8 mouse cellular contexts compared by ENCODE assay signal in genomic region chr5:140644702-140645201, GRCm38 (mm10). TPM values are rescaled to one million over a fixed set of nuclear protein-coding genes. Genes with fewer than 3 reads are reported as not detected.
DNase-seq lines count a peak whose midpoint lies in the region; ATAC-seq lines count a peak whose summit lies in the region.

No protein-coding gene starts in this region.

- H3K9me3 ChIP-seq in embryonic facial prominence, embryonic 14.5 days (ENCODE audit: control insufficient read depth, low read length), result no peaks in the 10 kb centered on the region
- H3K9me3 ChIP-seq in hindbrain, embryonic 15.5 days, result no peaks in the 10 kb centered on the region
- H3K9me3 ChIP-seq in lung, embryonic 16.5 days (ENCODE audit: control insufficient read depth, low read length), result no peaks in the 10 kb centered on the region

- H3K4me2 ChIP-seq in embryonic facial prominence, embryonic 14.5 days (ENCODE audit: low read depth, low read length), result no peak overlapping the region
- H3K4me2 ChIP-seq in hindbrain, embryonic 15.5 days, result peak overlapping the region; percentile 83
- no peak overlapping the region for H3K4me2 ChIP-seq in lung, embryonic 16.5 days (ENCODE audit: low read depth, low read length)

- DNase-seq in embryo, embryonic 10.5 days (ENCODE audit: low spot score), result peak; percentile 21
- no peak for DNase-seq in embryo, embryonic 9.5 days (ENCODE audit: extremely low spot score)
- peak; percentile 26 for DNase-seq in embryonic facial prominence, embryonic 14.5 days (ENCODE audit: low spot score)
- no peak for DNase-seq in cerebellum, adult 9-10 months
- DNase-seq in adrenal gland, postnatal 4 days (ENCODE audit: low spot score in 2 of 2), result no peak
- DNase-seq in gastrocnemius, postnatal 36 days, result no peak

- H3K27ac ChIP-seq in embryonic facial prominence, embryonic 14.5 days (replicated peaks; ENCODE audit: low read depth, low read length), result no peak overlapping the region
- H3K27ac ChIP-seq in hindbrain, embryonic 15.5 days (replicated peaks), result 0 out of 2 replicates have a peak overlapping the region, but pooled peaks have one; percentile 6
- H3K27ac ChIP-seq in lung, embryonic 16.5 days (ENCODE audit: low read length), result peak overlapping the region; percentile 45

- no peaks in the 10 kb centered on the region for H3K27me3 ChIP-seq in embryonic facial prominence, embryonic 14.5 days (replicated peaks; ENCODE audit: control insufficient read depth, insufficient read depth, low read length)
- no peaks in the 10 kb centered on the region for H3K27me3 ChIP-seq in hindbrain, embryonic 15.5 days
- H3K27me3 ChIP-seq in lung, embryonic 16.5 days (ENCODE audit: control insufficient read depth, insufficient read depth, low read depth, low read length), result no peaks in the 10 kb centered on the region

- no peak overlapping the region for H3K4me3 ChIP-seq in embryonic facial prominence, embryonic 14.5 days (ENCODE audit: low read depth, low read length)
- peak overlapping the region; percentile 96; the same call in 1 of the 2 replicates for H3K4me3 ChIP-seq in hindbrain, embryonic 15.5 days
- H3K4me3 ChIP-seq in lung, embryonic 16.5 days (ENCODE audit: low read length), result no peak overlapping the region

- H3K36me3 ChIP-seq in embryonic facial prominence, embryonic 14.5 days (ENCODE audit: control insufficient read depth, insufficient read depth, low read length), result peaks cover 35% of the 10 kb centered on the region
- H3K36me3 ChIP-seq in hindbrain, embryonic 15.5 days, result no peaks in the 10 kb centered on the region; the same call in 1 of the 2 replicates
- H3K36me3 ChIP-seq in lung, embryonic 16.5 days (ENCODE audit: control insufficient read depth, insufficient read depth, low read length), result no peaks in the 10 kb centered on the region

- 74% methylated on average over 15 of the region's 15 CpGs for WGBS in embryonic facial prominence, embryonic 14.5 days
- WGBS in hindbrain, embryonic 15.5 days, result 62% methylated on average over 15 of the region's 15 CpGs
- 63% methylated on average over 15 of the region's 15 CpGs for WGBS in lung, embryonic 16.5 days

- no peak overlapping the region for H3K9ac ChIP-seq in embryonic facial prominence, embryonic 14.5 days (ENCODE audit: low read depth, low read length)
- 0 out of 2 replicates have a peak overlapping the region, but pooled peaks have one; percentile 11 for H3K9ac ChIP-seq in hindbrain, embryonic 15.5 days
- no peak overlapping the region for H3K9ac ChIP-seq in lung, embryonic 16.5 days (ENCODE audit: low read length)

- intact Hi-C loops in gastrocnemius, postnatal 36 days (cut with DNase I), result no loop called here

- peaks cover 46% of the 10 kb centered on the region for H3K4me1 ChIP-seq in embryonic facial prominence, embryonic 14.5 days (ENCODE audit: control insufficient read depth, insufficient read depth, low read length)
- peaks cover 83% of the 10 kb centered on the region for H3K4me1 ChIP-seq in hindbrain, embryonic 15.5 days (replicated peaks)
- peaks cover 58% of the 10 kb centered on the region for H3K4me1 ChIP-seq in lung, embryonic 16.5 days (replicated peaks; ENCODE audit: control insufficient read depth, insufficient read depth, low read length)

- ATAC-seq in embryonic facial prominence, embryonic 14.5 days (ENCODE audit: low read depth), result no peak
- no peak for ATAC-seq in hindbrain, embryonic 15.5 days (ENCODE audit: low FRiP score, low read depth)
- ATAC-seq in lung, embryonic 16.5 days (ENCODE audit: low read depth), result peak; percentile 4; the same call in 1 of the 2 replicates

RNA-seq across cellular contexts. Expression of gene Ttyh3, which starts 4.1 kb away (rescaled TPM):
- 47.5 and 50.5 TPM in 2 replicates for polyA plus RNA-seq in embryonic facial prominence, embryonic 14.5 days (2014; fragmentation: Nextera tagmentation; extraction: Ambion mirVana)
- polyA plus RNA-seq in hindbrain, embryonic 15.5 days (2015; fragmentation: Nextera tagmentation; extraction: Ambion mirVana), result 84.6 and 85.2 TPM in 2 replicates
- 27.9 and 29.4 TPM in 2 replicates for polyA plus RNA-seq in lung, embryonic 16.5 days (2015; fragmentation: Nextera tagmentation; extraction: Ambion mirVana)
- 100 to 1,000 TPM; 199 to 212 TPM for total RNA-seq in adrenal gland, postnatal 4 days (2021)
- total RNA-seq in gastrocnemius, postnatal 36 days (2021), result 1 to 10 TPM; 4.6 to 5.2 TPM

RNA-seq across cellular contexts. Expression of gene Lfng, which starts 37.6 kb away (rescaled TPM):
- 24.6 and 27.9 TPM in 2 replicates for polyA plus RNA-seq in embryonic facial prominence, embryonic 14.5 days (2014; fragmentation: Nextera tagmentation; extraction: Ambion mirVana)
- 28.4 and 28.8 TPM in 2 replicates for polyA plus RNA-seq in hindbrain, embryonic 15.5 days (2015; fragmentation: Nextera tagmentation; extraction: Ambion mirVana)
- 24.9 and 25.8 TPM in 2 replicates for polyA plus RNA-seq in lung, embryonic 16.5 days (2015; fragmentation: Nextera tagmentation; extraction: Ambion mirVana)
- total RNA-seq in adrenal gland, postnatal 4 days (2021), result 10 to 100 TPM; 23.5 to 24.4 TPM
- 1 to 10 TPM; 3.5 to 3.8 TPM for total RNA-seq in gastrocnemius, postnatal 36 days (2021)

RNA-seq across cellular contexts. Expression of gene Iqce, which starts 57.4 kb away (rescaled TPM):
- polyA plus RNA-seq in embryonic facial prominence, embryonic 14.5 days (2014; fragmentation: Nextera tagmentation; extraction: Ambion mirVana), result 17.2 and 25.1 TPM in 2 replicates
- 26.0 and 29.4 TPM in 2 replicates for polyA plus RNA-seq in hindbrain, embryonic 15.5 days (2015; fragmentation: Nextera tagmentation; extraction: Ambion mirVana)
- 20.9 and 21.5 TPM in 2 replicates for polyA plus RNA-seq in lung, embryonic 16.5 days (2015; fragmentation: Nextera tagmentation; extraction: Ambion mirVana)
- 10 to 100 TPM; 40.3 to 41.3 TPM for total RNA-seq in adrenal gland, postnatal 4 days (2021)
- 1 to 10 TPM; 2.6 to 3.1 TPM for total RNA-seq in gastrocnemius, postnatal 36 days (2021)

Comparison
In these comparisons a context has a peak if more than half of its experiments do, and no peak if none do; other contexts are left out.
1. DNase-seq: peak in embryo, embryonic 10.5 days (single experiment) and embryonic facial prominence, embryonic 14.5 days (single experiment); none in embryo, embryonic 9.5 days (single experiment), cerebellum, adult 9-10 months (single experiment), adrenal gland, postnatal 4 days (0 of 2) and gastrocnemius, postnatal 36 days (0 of 2).